Mouse (Mus musculus): Measurements from ENCODE around the gene Snx32. TPM values are rescaled to one million over a fixed set of nuclear protein-coding genes. Genes with fewer than 3 reads are reported as not detected.

Snx32 gene
- polyA plus RNA-seq, 1 experiment: 1.3 TPM

DNA sequence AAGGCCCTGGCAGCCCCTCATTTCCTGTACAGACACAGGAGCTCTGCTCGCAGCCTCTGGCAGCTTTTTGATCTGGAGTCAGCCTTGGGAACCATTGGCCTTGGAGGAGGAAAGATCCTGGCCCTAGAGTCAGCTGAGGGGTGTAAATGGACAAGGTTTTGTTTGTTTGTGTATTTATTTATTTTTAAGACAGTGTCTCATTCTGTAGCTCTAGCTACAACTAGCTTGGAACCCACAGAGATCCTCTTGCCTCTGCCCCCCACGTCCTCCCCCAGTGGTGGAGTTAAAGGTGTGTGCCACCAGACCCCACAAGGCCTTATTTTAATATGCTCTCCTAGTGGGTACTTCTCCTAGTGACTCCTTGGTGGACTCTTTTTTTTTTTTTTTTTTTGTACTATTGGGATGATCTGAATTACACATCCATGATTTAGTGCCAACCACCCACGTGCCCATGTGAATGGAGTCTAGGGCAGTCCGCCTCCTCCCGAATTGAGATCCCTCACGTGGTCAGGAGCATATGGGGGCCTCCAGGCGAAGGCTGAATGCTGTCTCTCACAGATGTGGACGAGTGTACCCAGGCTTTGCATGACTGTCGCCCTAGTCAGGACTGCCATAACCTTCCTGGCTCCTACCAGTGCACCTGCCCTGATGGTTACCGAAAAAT lies 33.2 kb downstream of the Snx32 start:
- no peaks in the 10 kb centered on the region; the same call in 1 of the 2 replicates for H3K9me3 ChIP-seq (ENCODE audit: control insufficient read depth, low read length)

DNA sequence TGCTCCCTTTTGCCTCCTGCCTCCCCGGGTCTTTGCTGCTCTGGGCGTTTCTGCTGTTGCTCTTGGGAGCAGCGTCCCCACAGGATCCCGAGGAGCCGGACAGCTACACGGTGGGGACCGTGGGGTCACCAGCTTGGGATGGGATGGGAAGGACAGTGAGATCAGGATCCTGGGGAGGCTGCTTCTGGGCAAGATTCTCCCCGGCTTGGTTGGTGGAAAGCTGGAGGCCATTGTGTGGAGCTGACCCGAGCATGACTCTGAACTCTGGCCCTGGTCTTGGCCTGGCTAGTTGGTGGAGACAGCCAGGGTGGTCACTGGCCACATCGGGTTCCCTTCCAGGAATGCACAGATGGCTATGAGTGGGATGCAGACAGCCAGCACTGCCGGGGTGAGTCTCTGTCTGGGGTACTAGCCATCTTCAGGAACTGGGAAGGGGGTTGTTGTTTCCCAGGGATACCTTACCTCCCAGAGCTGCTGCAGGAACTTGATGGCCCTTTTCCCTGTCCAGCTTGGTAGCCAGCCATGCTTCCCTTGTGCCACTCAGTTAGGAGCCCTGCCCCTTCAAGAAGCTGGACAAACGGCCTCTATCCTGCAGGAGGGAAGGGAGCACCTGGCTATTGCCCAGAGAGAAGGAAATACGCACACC lies 35.1 kb downstream of the Snx32 start:
- Histone ChIP-seq H3K9me3 (ENCODE audit: control insufficient read depth, low read length) (no peaks in the 10 kb centered on the region; the same call in 1 of the 2 replicates), H3K27me3 (ENCODE audit: control insufficient read depth) (peaks cover 49% of the 10 kb centered on the region), H3K4me1 (ENCODE audit: control insufficient read depth) (peaks cover 17% of the 10 kb centered on the region), H3K4me3 (replicated peaks) (peak overlapping the region; percentile 40), H3K36me3 (ENCODE audit: control insufficient read depth) (no peaks in the 10 kb centered on the region)
- TF ChIP-seq GATA1 (IDR thresholded peaks at IDR 0.05; ENCODE audit: low read length): no peak
- TF ChIP-seq TAL1 (IDR thresholded peaks at IDR 0.05; ENCODE audit: low read length): no peak

More for the DNA sequence above, 33.2 kb downstream of the Snx32 start:
- Histone ChIP-seq H3K36me3 (ENCODE audit: control insufficient read depth) (peaks cover 7% of the 10 kb centered on the region), H3K4me1 (ENCODE audit: control insufficient read depth) (peaks cover 17% of the 10 kb centered on the region), H3K4me3 (replicated peaks) (no peak overlapping the region), H3K27me3 (ENCODE audit: control insufficient read depth) (peaks cover 48% of the 10 kb centered on the region)
- no peak for TF ChIP-seq TAL1 (IDR thresholded peaks at IDR 0.05; ENCODE audit: low read length)
- TF ChIP-seq GATA1 (IDR thresholded peaks at IDR 0.05; ENCODE audit: low read length): no peak

DNA sequence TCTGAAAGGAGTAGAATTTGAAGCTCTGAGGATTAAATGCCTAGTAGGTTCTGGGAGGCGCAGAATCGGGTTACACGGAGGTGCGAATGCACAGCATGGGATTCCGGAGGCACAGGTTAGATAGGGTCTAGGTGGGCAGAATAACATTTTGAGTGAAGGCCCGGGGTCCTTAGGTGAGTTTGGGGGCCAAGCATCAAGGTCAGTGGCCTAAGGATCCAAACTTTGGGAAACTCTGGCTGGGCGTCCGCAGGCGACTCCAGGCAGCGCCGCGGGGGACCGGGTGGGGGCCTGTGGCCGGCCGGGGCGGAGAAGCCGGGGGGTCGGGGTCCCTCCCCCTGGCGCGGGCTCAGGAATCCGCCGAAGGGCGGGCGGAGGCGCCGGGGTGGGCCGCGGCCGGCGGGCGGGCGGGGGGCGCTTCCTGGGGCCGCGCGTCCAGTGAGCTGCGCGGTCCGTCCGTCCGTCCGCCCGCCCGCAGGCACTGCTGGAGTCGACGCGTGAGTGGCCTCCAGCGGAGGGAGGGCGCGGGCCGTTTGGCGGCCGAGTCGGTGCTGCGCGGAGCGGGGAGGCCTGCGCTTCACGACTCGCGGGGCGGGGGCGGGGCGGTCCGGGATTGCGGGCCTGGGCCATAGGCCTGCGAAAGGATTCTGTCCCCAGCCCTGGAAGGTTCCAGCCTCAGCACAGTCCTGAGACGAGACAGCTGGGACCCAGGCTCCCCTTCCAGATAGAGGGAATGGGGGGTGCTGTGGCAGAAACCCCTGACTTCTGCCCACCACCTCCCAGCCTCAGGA lies 35.9 kb downstream of the Snx32 start:
- no peaks in the 10 kb centered on the region; the same call in 1 of the 2 replicates for H3K9me3 ChIP-seq (ENCODE audit: control insufficient read depth, low read length)
- peak overlapping the region; percentile 40 for H3K4me3 ChIP-seq (replicated peaks)
- peaks cover 54% of the 10 kb centered on the region for H3K27me3 ChIP-seq (ENCODE audit: control insufficient read depth)
- no peak for TF ChIP-seq GATA1 (IDR thresholded peaks at IDR 0.05; ENCODE audit: low read length)
- no peak for TF ChIP-seq TAL1 (IDR thresholded peaks at IDR 0.05; ENCODE audit: low read length)
- peaks cover 17% of the 10 kb centered on the region for H3K4me1 ChIP-seq (ENCODE audit: control insufficient read depth)
- H3K36me3 ChIP-seq (ENCODE audit: control insufficient read depth): no peaks in the 10 kb centered on the region

DNA sequence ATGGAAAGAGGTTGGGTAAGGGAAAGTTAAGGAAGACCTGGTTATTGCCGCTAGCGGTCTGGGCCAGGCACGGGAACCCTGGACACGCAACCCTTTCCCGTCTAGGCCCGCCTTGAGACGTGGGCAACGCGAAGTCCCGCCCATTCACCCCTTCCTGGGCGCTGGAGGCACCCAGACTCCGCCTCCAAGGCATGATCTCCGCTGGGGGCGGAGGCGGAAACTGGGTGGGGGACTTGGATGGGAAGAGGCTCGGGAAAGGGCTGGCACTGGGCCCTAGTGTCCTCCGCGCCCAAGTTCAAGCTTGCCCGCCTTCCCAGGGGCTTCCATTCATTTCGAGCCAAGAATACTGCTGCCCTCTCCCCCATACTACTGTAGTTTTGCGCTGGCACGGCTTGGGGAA lies 36.6 kb downstream of the Snx32 start, which contains the start of gene Efemp2:
TSS of gene Efemp2 (plus strand) at position 235 of the 400 bp plus-strand sequence.
- TF ChIP-seq GATA1 (IDR thresholded peaks at IDR 0.05; ENCODE audit: low read length) (no peak), TAL1 (IDR thresholded peaks at IDR 0.05; ENCODE audit: low read length) (no peak)
- no peaks in the 10 kb centered on the region; the same call in 1 of the 2 replicates for H3K9me3 ChIP-seq (ENCODE audit: control insufficient read depth, low read length)
- H3K27me3 ChIP-seq (ENCODE audit: control insufficient read depth): peaks cover 54% of the 10 kb centered on the region
- H3K36me3 ChIP-seq (ENCODE audit: control insufficient read depth): no peaks in the 10 kb centered on the region
- H3K4me3 ChIP-seq (replicated peaks): peak within 1 kb of the TSS; percentile 42
- peaks cover 17% of the 10 kb centered on the region for H3K4me1 ChIP-seq (ENCODE audit: control insufficient read depth)

DNA sequence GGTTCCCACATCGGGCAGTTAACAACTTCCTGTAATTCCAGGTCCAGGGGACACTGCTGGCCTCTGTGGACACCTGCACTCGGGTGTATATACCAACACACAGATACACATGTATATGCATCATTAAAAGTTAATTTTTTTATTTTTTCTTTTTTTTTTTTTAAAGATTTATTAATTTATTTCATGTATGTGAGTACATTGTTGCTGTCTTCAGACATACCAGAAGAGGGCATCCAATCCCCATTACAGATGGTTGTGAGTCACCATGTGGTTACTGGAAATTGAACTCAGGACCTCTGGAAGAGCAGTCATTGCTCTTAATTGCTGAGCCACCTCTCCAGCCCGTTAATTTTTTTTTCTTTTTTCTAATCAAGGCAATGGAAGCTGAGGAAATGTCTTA lies 37.5 kb downstream of the Snx32 start:
- H3K9me3 ChIP-seq (ENCODE audit: control insufficient read depth, low read length): no peaks in the 10 kb centered on the region; the same call in 1 of the 2 replicates
- H3K4me1 ChIP-seq (ENCODE audit: control insufficient read depth): peaks cover 17% of the 10 kb centered on the region
- no peak overlapping the region for H3K4me3 ChIP-seq (replicated peaks)
- no peaks in the 10 kb centered on the region for H3K36me3 ChIP-seq (ENCODE audit: control insufficient read depth)
- H3K27me3 ChIP-seq (ENCODE audit: control insufficient read depth): peaks cover 52% of the 10 kb centered on the region
- TF ChIP-seq GATA1 (IDR thresholded peaks at IDR 0.05; ENCODE audit: low read length) (no peak), TAL1 (IDR thresholded peaks at IDR 0.05; ENCODE audit: low read length) (no peak)

DNA sequence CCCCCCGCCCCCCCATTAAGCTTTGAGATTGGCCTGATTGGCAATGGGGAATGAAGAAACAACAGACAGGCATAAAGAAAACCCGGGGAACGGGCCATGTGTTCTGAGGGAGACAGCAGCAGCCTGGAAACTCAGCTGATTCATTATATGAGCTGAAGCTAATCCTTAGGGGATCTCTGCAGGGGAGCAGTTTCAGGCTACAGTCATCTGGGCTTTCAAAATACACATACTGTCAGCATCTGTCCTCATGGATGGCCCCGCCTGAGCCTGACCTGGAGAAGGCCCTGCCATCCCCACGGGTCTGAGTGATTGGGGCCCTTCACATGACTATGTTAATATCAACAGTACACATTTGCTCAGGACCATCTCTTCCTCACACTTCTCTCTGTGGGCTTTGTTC lies 38.5 kb downstream of the Snx32 start:
- Histone ChIP-seq H3K27me3 (ENCODE audit: control insufficient read depth) (peaks cover 47% of the 10 kb centered on the region), H3K36me3 (ENCODE audit: control insufficient read depth) (peaks cover 5% of the 10 kb centered on the region), H3K4me3 (replicated peaks) (no peak overlapping the region), H3K4me1 (ENCODE audit: control insufficient read depth) (peaks cover 17% of the 10 kb centered on the region), H3K9me3 (ENCODE audit: control insufficient read depth, low read length) (no peaks in the 10 kb centered on the region; the same call in 1 of the 2 replicates)
- TF ChIP-seq GATA1 (IDR thresholded peaks at IDR 0.05; ENCODE audit: low read length) (no peak), TAL1 (IDR thresholded peaks at IDR 0.05; ENCODE audit: low read length) (no peak)

DNA sequence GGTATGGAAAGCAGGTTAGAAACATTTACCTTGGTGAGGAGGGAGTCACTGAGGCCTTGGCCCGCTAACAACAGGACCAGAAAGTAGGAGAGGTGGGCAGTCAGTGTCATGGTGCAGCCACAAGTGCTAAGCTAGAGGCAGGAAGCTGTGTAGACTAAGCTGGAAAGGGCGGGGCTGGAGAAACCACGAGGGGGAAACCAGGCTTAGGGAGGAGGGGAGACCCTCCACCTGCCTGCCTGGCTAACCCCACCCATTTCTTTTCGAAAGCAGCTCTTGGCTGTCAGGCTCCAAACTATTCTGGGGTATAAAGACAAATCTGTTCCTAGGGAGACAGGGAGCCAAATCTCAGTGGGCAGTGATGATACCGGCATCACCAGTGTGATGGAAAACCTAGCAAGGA lies 42.0 kb downstream of the Snx32 start, which contains the start of gene Ctsw:
TSS of gene Ctsw (minus strand) at position 134 of the 400 bp plus-strand sequence.
- Histone ChIP-seq H3K27me3 (ENCODE audit: control insufficient read depth) (peaks cover 16% of the 10 kb centered on the region), H3K36me3 (ENCODE audit: control insufficient read depth) (peaks cover 39% of the 10 kb centered on the region), H3K4me1 (ENCODE audit: control insufficient read depth) (peaks cover 2% of the 10 kb centered on the region), H3K9me3 (ENCODE audit: control insufficient read depth, low read length) (no peaks in the 10 kb centered on the region), H3K4me3 (replicated peaks) (no peak within 1 kb of the TSS)
- no peak for TF ChIP-seq GATA1 (IDR thresholded peaks at IDR 0.05; ENCODE audit: low read length)
- TF ChIP-seq TAL1 (IDR thresholded peaks at IDR 0.05; ENCODE audit: low read length): no peak

DNA sequence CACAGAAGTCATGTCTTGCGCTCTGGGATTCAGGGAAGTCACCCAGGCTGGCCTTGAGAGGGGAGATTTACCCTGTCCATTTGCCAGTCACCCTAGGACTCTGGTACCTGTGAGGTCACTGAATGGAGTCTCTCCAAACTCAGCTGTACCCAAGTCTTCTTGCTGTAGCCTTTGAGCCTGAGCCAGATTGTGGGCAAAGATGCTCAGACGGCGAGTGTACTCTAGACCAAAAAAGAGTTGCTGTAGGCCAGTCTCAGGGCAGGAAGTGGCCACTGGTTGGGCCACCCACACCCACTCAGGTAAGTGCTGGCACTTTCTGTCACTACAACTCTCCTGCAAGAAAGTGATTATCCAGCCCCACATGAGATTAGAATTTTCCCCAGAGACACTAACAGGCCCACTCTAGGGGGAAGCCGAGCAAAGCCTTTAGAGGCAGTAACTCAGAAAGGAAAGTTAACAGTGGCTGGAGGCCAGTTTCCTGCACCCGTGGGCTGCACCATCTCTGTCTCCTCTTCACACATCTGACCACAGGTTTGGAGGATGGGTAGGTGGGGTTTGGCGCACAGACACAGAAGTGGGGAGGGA lies 43.3 kb downstream of the Snx32 start:
- no peak for TF ChIP-seq TAL1 (IDR thresholded peaks at IDR 0.05; ENCODE audit: low read length)
- no peak for TF ChIP-seq GATA1 (IDR thresholded peaks at IDR 0.05; ENCODE audit: low read length)
- Histone ChIP-seq H3K4me3 (replicated peaks) (no peak overlapping the region), H3K4me1 (ENCODE audit: control insufficient read depth) (peaks cover 3% of the 10 kb centered on the region; the same call in 1 of the 2 replicates), H3K27me3 (ENCODE audit: control insufficient read depth) (peaks cover 6% of the 10 kb centered on the region), H3K9me3 (ENCODE audit: control insufficient read depth, low read length) (no peaks in the 10 kb centered on the region), H3K36me3 (ENCODE audit: control insufficient read depth) (peaks cover 50% of the 10 kb centered on the region)
